Mouse (Mus musculus) spleen, adult 12 weeks (tissue): ENCODE results near the gene Bach1.

Experiments
- DNase-seq: peaks from one replicate; pipeline ENCODE4 v3.0.0; 2022; ENCODE audit warnings: low spot score

Gene Bach1

GRCm38 (mm10) chr16:87711961-87712360 is 13.2 kb downstream of the Bach1 start:
- DNase-seq = no peak

DNA sequence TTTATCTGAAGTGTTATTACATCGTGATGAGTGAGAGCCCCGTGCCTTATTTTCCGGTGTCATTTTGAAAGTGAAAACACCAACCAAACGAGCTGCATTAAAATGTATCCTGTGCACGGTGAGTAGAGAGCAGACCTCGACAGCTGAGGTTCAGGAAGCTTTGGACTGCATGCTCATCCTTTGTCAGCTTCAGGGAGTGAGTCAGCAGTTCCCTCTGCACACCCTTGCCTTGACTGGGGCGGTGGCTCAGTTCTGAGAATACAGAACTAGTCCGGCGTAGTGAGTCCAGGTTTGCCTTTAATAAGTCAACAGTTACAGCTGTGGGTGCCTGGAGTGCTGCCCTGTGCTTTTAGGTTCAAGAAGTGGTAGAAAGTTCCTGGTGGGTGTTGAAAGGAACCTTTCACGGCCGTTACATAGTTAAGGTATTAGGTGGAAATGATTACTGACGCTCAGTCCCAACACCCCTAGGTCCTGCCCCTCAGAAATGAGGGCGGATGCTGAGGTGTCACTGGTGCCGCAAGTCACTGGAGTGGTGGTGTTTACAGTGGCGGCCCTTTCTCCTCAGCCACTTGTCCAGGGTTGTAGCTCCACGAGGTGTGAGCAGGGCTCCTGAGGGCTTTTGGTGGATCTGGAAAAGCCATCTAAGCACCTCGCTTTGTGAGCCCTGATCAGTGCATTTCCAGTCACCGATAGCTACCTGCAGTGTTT is 14.4 kb downstream of the Bach1 start:
- peak; percentile 63 for DNase-seq

- DNase-seq = no peak
These were observed 15.8 kb downstream of the Bach1 start for GRCm38 (mm10) chr16:87714550-87714949.

GRCm38 (mm10) chr16:87715221-87715620 is 16.5 kb downstream of the Bach1 start:
- DNase-seq = no peak

DNA sequence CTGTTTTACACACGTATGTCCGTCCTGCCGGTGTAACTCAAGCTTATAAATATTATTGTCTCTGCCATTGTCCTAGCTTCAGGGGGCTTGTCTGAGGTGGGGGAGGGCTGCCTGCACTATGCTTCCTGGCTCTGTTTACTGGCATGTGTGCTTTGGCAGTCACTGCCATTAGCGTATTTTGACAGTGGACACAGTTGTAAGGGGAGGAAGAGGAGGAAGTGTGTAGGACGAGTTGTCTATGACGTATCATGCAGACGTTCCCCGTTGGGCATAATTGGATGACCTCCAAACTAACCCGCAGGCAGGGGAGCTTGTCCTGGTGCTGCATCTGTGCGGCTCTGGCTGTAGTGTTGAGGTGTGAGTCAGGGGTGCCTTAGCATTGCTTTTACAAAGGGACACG is 17.5 kb downstream of the Bach1 start:
- DNase-seq = no peak

DNA sequence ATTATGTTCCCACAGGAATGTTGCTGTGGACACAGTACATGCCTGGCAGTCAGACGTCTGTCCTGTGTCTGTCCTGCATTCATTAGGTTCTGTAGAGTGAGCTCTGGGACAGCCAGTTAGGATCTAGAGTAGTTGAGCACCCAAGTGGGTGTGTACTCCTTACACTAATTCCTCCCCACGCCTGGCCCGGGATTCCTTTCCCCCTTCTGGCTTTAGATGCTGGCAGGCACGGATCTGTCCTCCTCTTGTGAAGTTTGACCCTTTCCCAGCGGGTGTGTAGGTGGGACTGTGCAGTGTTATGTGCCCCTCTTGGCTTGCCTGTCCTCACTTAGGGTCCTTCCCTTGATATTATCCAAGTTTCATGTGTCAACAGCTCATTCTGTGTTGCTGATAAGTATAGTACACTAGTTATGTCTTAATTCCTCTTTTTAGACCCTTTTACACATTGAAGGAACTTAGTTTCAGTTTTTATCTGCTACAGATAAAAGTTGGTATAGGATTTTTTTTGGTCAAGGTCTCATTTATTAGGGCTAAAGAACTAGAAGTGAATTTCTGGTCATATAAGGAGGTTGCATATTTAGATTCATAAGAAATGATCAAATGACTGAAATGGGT is 18.4 kb downstream of the Bach1 start:
- DNase-seq = no peak

- DNase-seq = no peak
These were observed 20.3 kb downstream of the Bach1 start for GRCm38 (mm10) chr16:87719071-87719470.

GRCm38 (mm10) chr16:87719688-87720283 is 21.0 kb downstream of the Bach1 start:
- DNase-seq = no peak

DNA sequence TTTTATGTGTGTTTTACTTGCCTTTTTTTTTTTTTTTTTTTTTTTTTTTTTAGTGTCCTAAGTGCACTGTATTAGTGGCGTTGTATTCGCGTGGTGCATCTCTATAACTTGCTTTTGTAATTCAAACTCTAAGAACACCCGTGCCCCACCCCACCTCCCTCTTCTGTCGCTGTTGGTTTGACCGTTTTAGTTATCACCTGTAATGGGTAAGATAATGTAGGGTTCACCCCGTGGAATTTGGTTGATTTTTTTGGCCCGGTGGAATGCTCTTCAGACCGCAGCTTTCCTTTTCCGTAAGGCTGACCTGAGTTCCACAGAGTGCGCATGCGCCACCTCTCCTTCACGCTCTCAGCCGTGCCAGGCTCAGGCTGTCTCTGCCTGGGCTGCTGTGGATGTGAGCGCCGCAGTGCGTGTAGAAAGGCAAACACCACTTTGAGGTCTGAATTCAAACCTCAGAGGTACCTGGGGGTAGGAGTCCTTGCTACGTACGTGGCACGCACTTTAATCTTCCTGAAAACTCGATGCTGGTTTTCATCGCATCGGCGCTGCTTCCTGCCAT is 22.2 kb downstream of the Bach1 start:
- DNase-seq = no peak

- no peak for DNase-seq
These were observed 24.1 kb downstream of the Bach1 start for GRCm38 (mm10) chr16:87722857-87723256.

GRCm38 (mm10) chr16:87723479-87723878 is 24.7 kb downstream of the Bach1 start:
- DNase-seq = no peak

GRCm38 (mm10) chr16:87724826-87725225 is 26.1 kb downstream of the Bach1 start:
- no peak for DNase-seq

DNA sequence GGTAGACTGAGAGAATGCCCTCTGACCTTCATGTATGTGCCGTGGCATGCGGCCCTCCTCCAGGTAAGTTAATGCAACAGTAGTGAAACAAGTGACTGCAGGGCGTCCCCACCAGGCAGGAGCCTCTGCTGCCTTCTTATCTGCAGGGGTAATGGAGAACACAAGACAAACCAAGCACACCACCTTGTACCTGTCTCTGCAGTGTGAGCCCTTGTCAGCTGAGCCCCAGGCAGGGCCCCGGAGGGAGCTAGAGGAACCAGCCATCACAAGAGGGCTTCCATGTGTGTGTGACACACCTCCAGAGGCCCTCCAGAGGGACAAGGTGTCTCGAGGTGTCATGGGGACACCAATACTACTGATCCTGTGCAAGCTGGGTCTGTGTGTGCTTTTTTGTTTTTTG is 26.5 kb downstream of the Bach1 start:
- no peak for DNase-seq

DNA sequence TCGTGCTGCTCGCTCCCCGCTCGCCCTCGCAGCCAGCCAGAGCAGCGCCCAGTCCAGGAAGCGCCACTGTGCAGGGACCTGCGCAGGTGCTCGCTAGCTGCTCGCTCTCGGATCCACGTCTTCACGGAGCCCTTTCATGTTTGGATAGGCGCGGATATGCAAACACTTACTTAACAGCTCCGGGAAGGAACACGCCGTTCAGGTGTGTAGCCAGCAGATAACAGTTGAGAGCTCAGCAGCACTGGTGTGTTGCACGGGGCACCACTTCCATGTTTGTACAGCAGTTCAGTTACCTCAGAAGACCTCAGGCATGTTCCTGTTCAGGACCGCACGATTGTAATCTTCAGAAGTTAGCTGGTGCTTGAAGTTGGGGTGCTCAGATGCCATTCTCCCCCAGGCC is 27.2 kb downstream of the Bach1 start:
- DNase-seq = no peak

DNA sequence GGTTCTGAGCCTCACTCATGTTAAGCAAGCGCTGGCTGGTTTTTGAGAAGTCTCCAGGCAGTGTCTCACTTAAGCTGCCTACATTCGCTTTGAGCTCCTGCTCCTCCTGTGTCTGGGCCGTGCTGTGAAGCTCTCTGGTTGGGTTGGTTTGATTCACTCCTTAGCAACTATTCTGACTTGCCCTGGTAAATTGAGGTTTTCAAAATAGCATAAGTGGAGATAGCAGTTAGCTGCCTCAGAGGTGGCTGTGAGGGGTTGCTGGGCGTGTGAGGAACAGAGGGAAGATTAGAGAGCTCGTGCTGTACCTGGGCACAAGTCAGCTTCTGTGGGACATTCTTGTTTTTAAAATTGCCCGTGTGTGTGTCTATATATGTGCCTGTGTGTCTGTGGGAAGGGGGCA is 27.6 kb downstream of the Bach1 start:
- DNase-seq = no peak

- DNase-seq = no peak
These were observed 28.5 kb downstream of the Bach1 start for GRCm38 (mm10) chr16:87727250-87727649.

DNA sequence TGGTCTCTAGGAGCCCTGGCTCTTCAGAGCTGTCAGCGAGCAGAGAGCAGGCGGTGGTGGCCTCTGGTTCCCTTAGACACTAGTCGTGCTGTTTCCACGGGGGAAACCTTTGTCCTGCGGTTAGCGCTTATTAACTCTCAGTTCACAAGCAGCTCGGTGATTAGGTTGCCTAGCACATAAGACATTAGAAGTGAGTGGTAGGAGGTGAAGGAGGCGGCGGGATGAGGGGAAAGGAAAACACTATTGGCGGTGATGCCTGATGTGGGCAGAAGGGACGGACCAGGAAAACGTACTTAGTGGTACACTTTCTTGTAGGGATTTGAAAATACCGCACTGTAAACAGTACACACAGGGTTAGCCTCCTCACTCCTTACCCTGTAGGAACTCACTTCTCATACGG is 29.2 kb downstream of the Bach1 start:
- DNase-seq = no peak

- DNase-seq = no peak
These were observed 30.0 kb downstream of the Bach1 start for GRCm38 (mm10) chr16:87728703-87729102.

GRCm38 (mm10) chr16:87729469-87729868 is 30.7 kb downstream of the Bach1 start:
- no peak for DNase-seq

GRCm38 (mm10) chr16:87734868-87735381 is 36.2 kb downstream of the Bach1 start:
- DNase-seq = no peak

DNA sequence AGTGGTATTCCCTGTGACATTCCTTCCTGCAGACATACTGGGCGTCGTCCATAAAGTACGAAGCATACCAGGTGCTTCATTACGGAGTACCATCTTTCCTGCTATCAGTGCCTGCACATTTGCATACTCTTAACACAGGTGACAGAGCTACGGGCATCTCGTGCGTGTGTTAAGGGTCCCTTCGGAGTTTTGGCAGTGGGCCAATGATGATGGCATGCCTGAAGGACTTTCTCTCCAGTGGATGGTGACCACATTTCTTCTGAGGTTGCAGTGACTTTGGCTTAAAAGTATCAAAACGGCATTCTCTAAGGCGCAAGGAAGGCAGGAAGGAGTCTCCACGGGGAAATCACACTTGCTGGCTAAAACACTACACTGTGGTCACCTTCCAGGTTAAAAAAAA is 37.4 kb downstream of the Bach1 start:
- no peak for DNase-seq

- no peak for DNase-seq
These were observed 38.6 kb downstream of the Bach1 start for GRCm38 (mm10) chr16:87737296-87737695.
